In the genomic region with DNA sequence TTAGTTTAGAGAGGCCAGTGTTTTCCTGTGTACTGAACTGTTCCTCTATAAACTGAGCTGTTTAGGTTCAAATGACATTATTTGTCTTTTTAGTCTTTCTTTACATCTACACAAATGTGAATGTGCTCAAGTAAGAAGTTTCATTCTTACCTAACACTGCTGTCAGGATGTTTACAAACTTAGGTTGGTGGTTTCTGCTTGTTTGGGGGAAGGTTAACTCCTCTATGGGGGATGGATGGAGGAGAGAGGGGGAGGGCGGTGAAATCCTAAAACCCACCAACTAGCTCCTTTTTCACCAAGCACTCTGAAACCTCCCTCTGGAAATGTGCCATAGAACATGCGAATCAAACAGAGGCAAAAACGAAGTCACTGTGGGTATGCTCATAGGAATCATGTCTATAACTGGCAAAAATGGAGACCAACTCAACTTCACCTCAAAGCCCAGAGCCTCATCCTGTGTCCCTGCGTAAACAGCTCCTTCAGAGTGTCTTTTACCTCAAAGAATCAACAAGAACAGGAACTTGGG, we compare ENCODE assay signal across 12 mouse cellular contexts. TPM values are rescaled to one million over a fixed set of nuclear protein-coding genes. Genes with fewer than 3 reads are reported as not detected.
DNase-seq lines count a peak whose midpoint lies in the region; ATAC-seq and TF ChIP-seq lines count a peak whose summit lies in the region.
"Had no signal": no experiment of that assay in that cellular context is flagged by ENCODE, and none has a peak within 500 bp of the region (broad histone marks: within the 10 kb centered on the region; RNA-seq: fewer than 3 reads in every experiment).

No protein-coding gene starts in this region.

- no peak for TF ChIP-seq EP300 in heart, postnatal 0 days (IDR thresholded peaks at IDR 0.05; ENCODE audit: low read depth)

- intact Hi-C loops in heart, postnatal 14 days (cut with DNase I) = no loop called here

- H3K27ac ChIP-seq in heart, postnatal 0 days (ENCODE audit: low read depth) = peak overlapping the region; percentile 66
- peak overlapping the region; percentile 79 for H3K27ac ChIP-seq in lung, embryonic 16.5 days (ENCODE audit: low read length)
- H3K27ac ChIP-seq in embryonic fibroblast, embryonic 13.5 days (ENCODE audit: insufficient read depth, low read length) = peak overlapping the region; percentile 82
- H3K27ac ChIP-seq in stomach, embryonic 15.5 days = peak overlapping the region; percentile 48; the same call in 1 of the 2 replicates
- H3K27ac ChIP-seq: liver, embryonic 13.5 days; midbrain, embryonic 10.5 days had no signal

- no peaks in the 10 kb centered on the region for H3K27me3 ChIP-seq in heart, postnatal 0 days (ENCODE audit: control insufficient read depth, insufficient read depth, low read length)
- H3K27me3 ChIP-seq in lung, embryonic 16.5 days (ENCODE audit: control insufficient read depth, insufficient read depth, low read depth, low read length) = no peaks in the 10 kb centered on the region
- no peaks in the 10 kb centered on the region for H3K27me3 ChIP-seq in stomach, embryonic 15.5 days (replicated peaks)
- H3K27me3 ChIP-seq: liver, embryonic 13.5 days had no signal

- H3K36me3 ChIP-seq in heart, postnatal 0 days (replicated peaks; ENCODE audit: control insufficient read depth, insufficient read depth, low read length) = no peaks in the 10 kb centered on the region
- H3K36me3 ChIP-seq in lung, embryonic 16.5 days (ENCODE audit: control insufficient read depth, insufficient read depth, low read length) = no peaks in the 10 kb centered on the region; the same call in 1 of the 2 replicates
- peaks cover 3% of the 10 kb centered on the region; the same call in 1 of the 2 replicates for H3K36me3 ChIP-seq in stomach, embryonic 15.5 days
- H3K36me3 ChIP-seq: G1E; liver, embryonic 13.5 days had no signal

- WGBS in heart, postnatal 0 days = 60% methylated on average over 4 of the region's 4 CpGs
- WGBS in lung, embryonic 16.5 days = 51% methylated on average over 4 of the region's 4 CpGs
- 59% methylated on average over 4 of the region's 4 CpGs for WGBS in stomach, embryonic 15.5 days

- no peak overlapping the region for H3K9ac ChIP-seq in heart, postnatal 0 days (replicated peaks; ENCODE audit: low read depth, low read length)
- no peak overlapping the region for H3K9ac ChIP-seq in lung, embryonic 16.5 days (ENCODE audit: low read length)
- no peak overlapping the region for H3K9ac ChIP-seq in stomach, embryonic 15.5 days
- H3K9ac ChIP-seq: liver, embryonic 13.5 days had no signal

- no peak for TF ChIP-seq CTCF in heart, postnatal 0 days (IDR thresholded peaks at IDR 0.05; ENCODE audit: low read depth)
- no peak for TF ChIP-seq CTCF in embryonic fibroblast, embryonic 13.5 days (IDR thresholded peaks at IDR 0.05; ENCODE audit: borderline replicate concordance, insufficient read depth, low read length)

- TF ChIP-seq POLR2A in embryonic fibroblast, embryonic 13.5 days (IDR thresholded peaks at IDR 0.05; ENCODE audit: low read depth, low read length) = no peak

- H3K4me1 ChIP-seq in heart, postnatal 0 days (ENCODE audit: control insufficient read depth, insufficient read depth) = peaks cover 14% of the 10 kb centered on the region
- H3K4me1 ChIP-seq in lung, embryonic 16.5 days (replicated peaks; ENCODE audit: control insufficient read depth, insufficient read depth, low read length) = peaks cover 16% of the 10 kb centered on the region
- peaks cover 7% of the 10 kb centered on the region for H3K4me1 ChIP-seq in embryonic fibroblast, embryonic 13.5 days (ENCODE audit: control insufficient read depth, insufficient read depth, low read length)
- H3K4me1 ChIP-seq in stomach, embryonic 15.5 days = peaks cover 9% of the 10 kb centered on the region; the same call in 1 of the 2 replicates

- no peak overlapping the region for H3K4me3 ChIP-seq in heart, postnatal 0 days (ENCODE audit: low read depth, low read length)
- H3K4me3 ChIP-seq in lung, embryonic 16.5 days (ENCODE audit: low read length) = no peak overlapping the region
- no peak overlapping the region for H3K4me3 ChIP-seq in embryonic fibroblast, embryonic 13.5 days (ENCODE audit: insufficient read depth, low read length)
- no peak overlapping the region for H3K4me3 ChIP-seq in stomach, embryonic 15.5 days (replicated peaks)
- H3K4me3 ChIP-seq: liver, embryonic 13.5 days; midbrain, embryonic 10.5 days had no signal

- peak overlapping the region; percentile 27; the same call in 1 of the 2 replicates for H3K4me2 ChIP-seq in heart, postnatal 0 days (ENCODE audit: low read depth, low read length)
- no peak overlapping the region for H3K4me2 ChIP-seq in lung, embryonic 16.5 days (ENCODE audit: low read depth, low read length)
- no peak overlapping the region for H3K4me2 ChIP-seq in stomach, embryonic 15.5 days
- H3K4me2 ChIP-seq: liver, embryonic 13.5 days had no signal

- H3K9me3 ChIP-seq in heart, postnatal 0 days (replicated peaks; ENCODE audit: control insufficient read depth, low read length) = no peaks in the 10 kb centered on the region
- H3K9me3 ChIP-seq in lung, embryonic 16.5 days (ENCODE audit: control insufficient read depth, low read length) = peaks cover 2% of the 10 kb centered on the region; the same call in 1 of the 2 replicates
- H3K9me3 ChIP-seq in stomach, embryonic 15.5 days = no peaks in the 10 kb centered on the region
- H3K9me3 ChIP-seq: G1E; liver, embryonic 13.5 days; midbrain, embryonic 10.5 days had no signal

- DNase-seq in heart, postnatal 0 days (ENCODE audit: low spot score) = no peak
- DNase-seq in heart, postnatal 14 days = no peak
- DNase-seq in lung, postnatal 25 days (ENCODE audit: low spot score) = no peak
- DNase-seq in left cerebral cortex, adult 11 months (ENCODE audit: low spot score) = no peak
- no peak for DNase-seq in yolk sac, embryonic 10.5 days (ENCODE audit: low spot score)
- DNase-seq: liver, embryonic 13.5 days; thymus, postnatal 14 days had no signal

- no peak for ATAC-seq in heart, postnatal 0 days (ENCODE audit: insufficient read depth, low read depth)
- ATAC-seq in lung, embryonic 16.5 days (ENCODE audit: low read depth) = no peak
- ATAC-seq in stomach, embryonic 15.5 days (ENCODE audit: insufficient read depth, low FRiP score, low read depth) = no peak

RNA-seq across cellular contexts. Expression of a gene that starts 12.7 kb away (rescaled TPM):
- 384 and 402 TPM in 2 replicates for total RNA-seq in heart, postnatal 0 days (2014; rRNA removed; ENCODE audit: low replicate concordance)
- 460 and 461 TPM in 2 replicates for polyA plus RNA-seq in heart, postnatal 0 days (2015; fragmentation: Nextera tagmentation; extraction: Ambion mirVana)
- total RNA-seq in heart, postnatal 14 days (2021) = 100 to 1,000 TPM; 194 to 199 TPM
- 406 and 422 TPM in 2 replicates for polyA plus RNA-seq in lung, embryonic 16.5 days (2015; fragmentation: Nextera tagmentation; extraction: Ambion mirVana)
- polyA plus RNA-seq in embryonic fibroblast, embryonic 13.5 days (2011; ENCODE audit: insufficient read length, low read depth, missing spikeins) = 178 and 183 TPM in 2 replicates
- polyA plus RNA-seq in stomach, embryonic 15.5 days (2015; fragmentation: Nextera tagmentation; extraction: Ambion mirVana) = 409 and 422 TPM in 2 replicates
- polyA plus RNA-seq: G1E had no signal
